Mouse (Mus musculus): Measurements from ENCODE around the gene Ccer2.

DNA sequence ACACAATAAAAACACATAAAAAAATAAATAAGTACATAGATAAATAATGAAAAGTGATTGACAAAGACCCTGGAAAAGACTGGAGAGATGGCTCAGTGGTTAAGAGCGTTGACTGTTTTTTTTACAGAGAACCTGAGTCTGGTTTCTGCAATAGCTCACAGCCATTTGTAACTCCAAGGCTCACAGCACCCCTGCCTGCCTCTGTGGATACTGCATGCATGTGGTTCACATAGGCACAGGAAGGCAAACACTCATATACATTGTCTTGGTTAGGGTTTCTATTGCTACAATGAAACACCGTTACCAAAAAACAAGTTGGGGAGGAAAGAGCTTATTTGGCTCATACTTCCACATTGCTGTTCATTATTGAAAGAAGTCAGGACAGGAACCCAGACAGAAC, 40.4 kb upstream of the Ccer2 start:
- TF ChIP-seq POLR2A (IDR thresholded peaks at IDR 0.05; ENCODE audit: low read depth, low read length) = no peak
- TF ChIP-seq CTCF (IDR thresholded peaks at IDR 0.05; ENCODE audit: borderline replicate concordance, insufficient read depth, low read length) = no peak; the same call in 1 of the 2 replicates

All from embryonic fibroblast, embryonic 13.5 days (primary cell).